Mouse (Mus musculus): ENCODE measurements around the gene Ager. TPM values are rescaled to one million over a fixed set of nuclear protein-coding genes. Genes with fewer than 3 reads are reported as not detected.

Gene Ager
- polyA plus RNA-seq, 1 experiment, result 0.22 TPM

DNA sequence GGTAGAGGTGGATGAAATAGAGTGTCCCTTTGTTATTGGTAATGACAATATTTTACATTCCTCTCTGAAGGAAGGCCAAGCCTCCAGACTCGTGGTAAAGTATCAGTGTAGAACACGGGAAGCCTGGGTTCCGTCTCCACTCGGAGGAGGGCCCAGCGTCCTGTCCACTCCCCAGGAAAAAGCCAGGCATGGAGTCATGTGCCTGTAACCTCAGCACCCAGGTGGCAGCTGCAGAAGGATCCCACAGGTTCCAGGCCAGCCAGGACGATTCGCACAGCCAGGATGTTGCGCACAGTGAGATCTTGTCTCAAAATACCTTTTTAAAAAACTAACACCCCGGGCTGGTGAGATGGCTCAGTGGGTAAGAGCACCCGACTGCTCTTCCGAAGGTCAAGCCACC lies 34.3 kb upstream of the Ager start:
- no peaks in the 10 kb centered on the region for H3K79me2 ChIP-seq (ENCODE audit: control insufficient read depth, insufficient read depth)
- no peak overlapping the region for H3K4me3 ChIP-seq
- no peaks in the 10 kb centered on the region for H3K36me3 ChIP-seq (ENCODE audit: control insufficient read depth, insufficient read depth)
- H3K4me2 ChIP-seq (ENCODE audit: low read depth), result no peak overlapping the region
- no peak overlapping the region for H3ac ChIP-seq (ENCODE audit: control insufficient read depth, insufficient read length)
- peaks cover 68% of the 10 kb centered on the region for H3K27me3 ChIP-seq (ENCODE audit: control insufficient read depth, insufficient read depth, insufficient read length)
- TF ChIP-seq CEBPB (IDR thresholded peaks at IDR 0.05; ENCODE audit: insufficient read depth, poor library complexity, severe bottlenecking), result no peak

DNA sequence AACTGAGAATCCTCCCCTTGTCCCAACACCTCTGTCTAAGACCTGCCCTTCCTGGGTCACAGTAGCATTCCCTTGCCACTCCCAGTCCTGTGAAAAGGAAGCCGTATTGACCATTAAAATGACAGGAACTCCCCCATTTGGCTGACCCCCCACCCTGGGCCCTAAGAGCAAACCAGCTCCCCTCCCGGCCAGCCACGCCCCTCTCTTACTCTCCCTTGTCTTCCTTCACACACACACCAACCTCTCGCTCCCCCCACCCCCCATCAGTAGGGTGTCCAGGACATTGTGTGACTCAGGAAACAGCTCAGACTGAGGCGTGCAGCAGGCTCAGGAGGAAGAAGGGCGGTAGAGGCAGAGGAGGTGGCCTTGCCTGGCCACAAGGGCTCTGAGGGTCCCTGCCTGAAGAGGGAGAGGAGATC lies 33.6 kb upstream of the Ager start, which contains the start of gene Notch4:
Gene Notch4 (plus strand): TSS at position 266 of the 419 bp plus-strand sequence.
- Histone ChIP-seq H3K4me3 (no peak within 1 kb of the TSS), H3K27me3 (ENCODE audit: control insufficient read depth, insufficient read depth, insufficient read length) (peaks cover 66% of the 10 kb centered on the region), H3ac (ENCODE audit: control insufficient read depth, insufficient read length) (no peak within 1 kb of the TSS), H3K36me3 (ENCODE audit: control insufficient read depth, insufficient read depth) (no peaks in the 10 kb centered on the region), H3K4me2 (ENCODE audit: low read depth) (no peak within 1 kb of the TSS), H3K79me2 (ENCODE audit: control insufficient read depth, insufficient read depth) (no peaks in the 10 kb centered on the region)
- no peak for TF ChIP-seq MYOD1 (IDR thresholded peaks at IDR 0.05; ENCODE audit: control insufficient read depth in 1 of 3, insufficient read length in 2 of 3, low read depth in 2 of 3)

DNA sequence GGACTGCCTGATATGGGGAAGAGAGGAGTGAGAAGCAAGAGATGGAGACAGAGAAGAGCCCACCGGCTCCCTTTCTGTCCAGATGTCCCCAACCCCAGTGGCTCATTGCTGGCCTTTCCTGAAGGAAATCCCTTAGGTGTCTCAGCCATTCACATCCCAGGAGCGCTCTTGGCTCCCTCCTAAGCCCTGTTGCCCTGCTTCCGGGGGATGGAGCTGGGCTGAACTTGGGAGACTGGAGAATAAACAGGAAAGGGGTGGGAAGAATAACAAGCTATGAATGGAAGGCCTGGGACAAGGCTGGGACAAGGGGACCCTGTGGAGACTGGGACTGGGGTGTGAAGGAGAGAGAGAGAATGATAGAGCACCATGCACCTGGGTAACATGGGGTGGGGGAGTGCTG lies 32.9 kb upstream of the Ager start:
- no peak for TF ChIP-seq MYOG (IDR thresholded peaks at IDR 0.05; ENCODE audit: control insufficient read depth in 1 of 3, insufficient read depth in 1 of 3, insufficient read length in 2 of 3, low read depth in 2 of 3)
- no peak for TF ChIP-seq E2F4 (IDR thresholded peaks at IDR 0.05; ENCODE audit: insufficient read depth)
- TF ChIP-seq MAX (IDR thresholded peaks at IDR 0.05; ENCODE audit: low read depth), result no peak
- no peak for TF ChIP-seq CEBPB (IDR thresholded peaks at IDR 0.05; ENCODE audit: insufficient read depth, poor library complexity, severe bottlenecking)
- TF ChIP-seq REST (IDR thresholded peaks at IDR 0.05; ENCODE audit: insufficient read depth, insufficient read length), result no peak
- TF ChIP-seq POLR2A (IDR thresholded peaks at IDR 0.05; ENCODE audit: insufficient read length, low read depth), result no peak
- no peak for TF ChIP-seq USF1 (IDR thresholded peaks at IDR 0.05; ENCODE audit: low read depth)
- no peak for TF ChIP-seq SRF (IDR thresholded peaks at IDR 0.05; ENCODE audit: control insufficient read depth, insufficient read length, low read depth)
- no peaks in the 10 kb centered on the region for H3K36me3 ChIP-seq (ENCODE audit: control insufficient read depth, insufficient read depth)
- no peak overlapping the region for H3K4me2 ChIP-seq (ENCODE audit: low read depth)
- no peak overlapping the region for H3ac ChIP-seq (ENCODE audit: control insufficient read depth, insufficient read length)
- H3K4me3 ChIP-seq, result no peak overlapping the region
- no peaks in the 10 kb centered on the region for H3K79me2 ChIP-seq (ENCODE audit: control insufficient read depth, insufficient read depth)
- H3K27me3 ChIP-seq (ENCODE audit: control insufficient read depth, insufficient read depth, insufficient read length), result peaks cover 62% of the 10 kb centered on the region

DNA sequence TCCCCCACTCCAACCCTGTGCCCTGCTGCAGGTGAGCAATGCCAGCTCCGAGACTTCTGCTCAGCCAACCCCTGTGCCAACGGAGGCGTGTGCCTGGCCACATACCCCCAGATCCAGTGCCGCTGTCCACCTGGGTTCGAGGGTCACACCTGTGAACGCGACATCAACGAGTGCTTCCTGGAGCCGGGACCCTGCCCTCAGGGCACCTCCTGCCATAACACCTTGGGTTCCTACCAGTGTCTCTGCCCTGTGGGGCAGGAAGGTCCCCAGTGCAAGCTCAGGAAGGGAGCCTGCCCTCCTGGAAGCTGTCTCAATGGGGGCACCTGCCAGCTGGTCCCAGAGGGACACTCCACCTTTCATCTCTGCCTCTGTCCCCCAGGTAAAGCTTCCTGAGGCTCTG lies 30.4 kb upstream of the Ager start:
- TF ChIP-seq CEBPB (IDR thresholded peaks at IDR 0.05; ENCODE audit: insufficient read depth, poor library complexity, severe bottlenecking) (no peak), REST (IDR thresholded peaks at IDR 0.05; ENCODE audit: insufficient read depth, insufficient read length) (no peak), SRF (IDR thresholded peaks at IDR 0.05; ENCODE audit: control insufficient read depth, insufficient read length, low read depth) (no peak), MYOD1 (IDR thresholded peaks at IDR 0.05; ENCODE audit: control insufficient read depth in 1 of 3, insufficient read length in 2 of 3, low read depth in 2 of 3) (no peak), POLR2AphosphoS2 (IDR thresholded peaks at IDR 0.05; ENCODE audit: insufficient read length, low read depth) (no peak), MAX (IDR thresholded peaks at IDR 0.05; ENCODE audit: low read depth) (no peak), TCF12 (IDR thresholded peaks at IDR 0.05; ENCODE audit: insufficient read depth, poor library complexity, severe bottlenecking) (no peak), POLR2A (IDR thresholded peaks at IDR 0.05; ENCODE audit: insufficient read length, low read depth) (no peak), USF1 (IDR thresholded peaks at IDR 0.05; ENCODE audit: low read depth) (no peak), E2F4 (IDR thresholded peaks at IDR 0.05; ENCODE audit: insufficient read depth) (no peak), TCF3 (IDR thresholded peaks at IDR 0.05; ENCODE audit: insufficient read length, low read depth) (no peak), MYOG (IDR thresholded peaks at IDR 0.05; ENCODE audit: control insufficient read depth in 1 of 3, insufficient read depth in 1 of 3, insufficient read length in 2 of 3, low read depth in 2 of 3) (no peak)
- H3K4me3 ChIP-seq, result no peak overlapping the region

DNA sequence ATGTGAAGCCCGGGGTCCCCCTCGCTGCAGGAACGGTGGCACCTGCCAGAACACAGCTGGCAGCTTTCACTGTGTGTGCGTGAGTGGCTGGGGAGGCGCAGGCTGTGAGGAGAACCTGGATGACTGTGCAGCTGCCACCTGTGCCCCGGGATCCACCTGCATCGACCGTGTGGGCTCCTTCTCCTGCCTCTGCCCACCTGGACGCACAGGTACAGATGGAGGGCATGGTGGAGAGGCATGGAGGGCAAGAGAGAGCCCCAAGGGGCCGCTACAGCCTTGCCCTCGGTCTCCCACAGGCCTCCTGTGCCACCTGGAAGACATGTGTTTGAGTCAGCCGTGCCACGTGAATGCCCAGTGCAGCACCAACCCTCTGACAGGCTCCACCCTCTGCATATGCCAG lies 29.2 kb upstream of the Ager start:
- no peaks in the 10 kb centered on the region for H3K36me3 ChIP-seq (ENCODE audit: control insufficient read depth, insufficient read depth)
- no peaks in the 10 kb centered on the region for H3K79me2 ChIP-seq (ENCODE audit: control insufficient read depth, insufficient read depth)
- H3ac ChIP-seq (ENCODE audit: control insufficient read depth, insufficient read length), result no peak overlapping the region
- TF ChIP-seq USF1 (IDR thresholded peaks at IDR 0.05; ENCODE audit: low read depth) (no peak), MAX (IDR thresholded peaks at IDR 0.05; ENCODE audit: low read depth) (no peak), TCF12 (IDR thresholded peaks at IDR 0.05; ENCODE audit: insufficient read depth, poor library complexity, severe bottlenecking) (no peak), POLR2AphosphoS2 (IDR thresholded peaks at IDR 0.05; ENCODE audit: insufficient read length, low read depth) (no peak), SRF (IDR thresholded peaks at IDR 0.05; ENCODE audit: control insufficient read depth, insufficient read length, low read depth) (no peak), MYOD1 (IDR thresholded peaks at IDR 0.05; ENCODE audit: control insufficient read depth in 1 of 3, insufficient read length in 2 of 3, low read depth in 2 of 3) (no peak), CEBPB (IDR thresholded peaks at IDR 0.05; ENCODE audit: insufficient read depth, poor library complexity, severe bottlenecking) (no peak), MYOG (IDR thresholded peaks at IDR 0.05; ENCODE audit: control insufficient read depth in 1 of 3, insufficient read depth in 1 of 3, insufficient read length in 2 of 3, low read depth in 2 of 3) (no peak), TCF3 (IDR thresholded peaks at IDR 0.05; ENCODE audit: insufficient read length, low read depth) (no peak), E2F4 (IDR thresholded peaks at IDR 0.05; ENCODE audit: insufficient read depth) (no peak), POLR2A (IDR thresholded peaks at IDR 0.05; ENCODE audit: insufficient read length, low read depth) (no peak), REST (IDR thresholded peaks at IDR 0.05; ENCODE audit: insufficient read depth, insufficient read length) (no peak)
- no peak overlapping the region for H3K4me2 ChIP-seq (ENCODE audit: low read depth)
- H3K4me3 ChIP-seq, result no peak overlapping the region
- peaks cover 46% of the 10 kb centered on the region for H3K27me3 ChIP-seq (ENCODE audit: control insufficient read depth, insufficient read depth, insufficient read length)

More for the DNA sequence above, 30.4 kb upstream of the Ager start:
- no peaks in the 10 kb centered on the region for H3K79me2 ChIP-seq (ENCODE audit: control insufficient read depth, insufficient read depth)
- peaks cover 51% of the 10 kb centered on the region for H3K27me3 ChIP-seq (ENCODE audit: control insufficient read depth, insufficient read depth, insufficient read length)
- no peak overlapping the region for H3ac ChIP-seq (ENCODE audit: control insufficient read depth, insufficient read length)
- H3K4me2 ChIP-seq (ENCODE audit: low read depth), result no peak overlapping the region
- H3K36me3 ChIP-seq (ENCODE audit: control insufficient read depth, insufficient read depth), result no peaks in the 10 kb centered on the region
